Mouse (Mus musculus): ENCODE measurements around the gene Dand5. TPM values are rescaled to one million over a fixed set of nuclear protein-coding genes. Genes with fewer than 3 reads are reported as not detected.

The Dand5 gene
- polyA plus RNA-seq, 1 experiment from 2014 or later: 6.1 TPM

DNA sequence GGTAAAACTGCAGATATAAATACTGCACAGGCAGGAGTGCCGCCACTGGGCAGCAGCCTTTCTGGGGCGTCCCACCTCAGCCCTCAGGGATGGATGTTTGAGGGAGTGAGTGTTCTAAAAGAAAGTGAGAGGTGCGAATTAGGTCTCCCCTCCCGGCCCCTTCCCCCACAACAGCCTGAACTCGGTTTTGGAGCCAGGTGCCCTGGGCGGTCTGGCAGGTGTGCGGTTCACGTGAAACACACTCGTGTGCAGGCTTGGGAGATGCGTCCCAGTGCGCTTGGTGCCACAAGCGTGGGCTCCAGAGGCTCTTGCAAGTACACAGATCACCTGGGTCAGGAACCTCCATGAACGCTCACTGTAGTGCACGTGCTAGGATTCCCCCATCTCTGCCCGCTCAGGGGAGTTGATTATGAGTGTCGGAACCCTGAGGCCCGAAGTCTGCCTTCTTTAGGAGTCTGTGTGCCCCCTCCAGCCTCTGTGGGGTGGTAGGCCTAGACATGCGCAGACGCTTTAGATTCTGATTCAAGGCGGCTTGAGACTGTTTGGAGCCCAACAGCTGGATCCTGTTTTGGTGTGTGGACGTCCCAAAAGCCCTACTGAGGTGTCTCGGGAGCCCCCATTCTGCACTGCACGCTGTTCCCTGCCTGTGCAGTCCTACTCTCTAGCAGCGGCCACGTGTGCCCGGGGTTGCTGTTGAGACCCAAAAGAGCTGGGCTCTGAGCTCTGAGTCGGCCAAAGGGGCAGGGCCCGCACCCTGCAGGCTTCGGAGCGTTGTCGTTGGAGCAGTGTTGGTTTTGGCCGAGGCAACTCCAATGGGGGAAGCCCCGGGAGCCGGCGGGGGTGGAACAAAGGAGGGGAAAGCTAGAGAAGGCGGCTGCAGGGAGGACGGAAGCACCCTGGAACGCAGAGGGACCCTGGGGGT lies 36.6 kb downstream of the Dand5 start:
- H3K4me2 ChIP-seq (replicated peaks): no peak overlapping the region
- H3K27me3 ChIP-seq: peaks cover 100% of the 10 kb centered on the region
- no peaks in the 10 kb centered on the region for H3K9me3 ChIP-seq
- H3K9ac ChIP-seq (replicated peaks): no peak overlapping the region
- ATAC-seq (ENCODE audit: low FRiP score, low read depth): no peak
- peaks cover 16% of the 10 kb centered on the region; the same call in 1 of the 2 replicates for H3K4me1 ChIP-seq
- H3K27ac ChIP-seq (replicated peaks): no peak overlapping the region
- H3K4me3 ChIP-seq: 0 out of 2 replicates have a peak overlapping the region, but pooled peaks have one; percentile 7
- H3K36me3 ChIP-seq: no peaks in the 10 kb centered on the region
- WGBS: 1% methylated on average over 37 of the region's 38 CpGs

DNA sequence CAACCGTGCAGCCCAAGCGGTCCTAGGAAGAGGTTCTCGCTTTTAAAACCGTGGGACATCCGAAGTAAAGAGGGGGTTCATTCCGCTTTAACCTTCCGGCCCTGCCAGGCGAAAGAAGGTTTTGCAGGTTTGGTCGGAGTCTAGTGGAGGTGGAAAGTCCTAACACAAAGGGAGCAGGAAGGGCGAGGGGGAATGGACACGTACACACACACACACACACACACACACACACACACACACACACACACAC lies 37.2 kb downstream of the Dand5 start:
- no peak for ATAC-seq (ENCODE audit: low FRiP score, low read depth)
- H3K27me3 ChIP-seq: peaks cover 100% of the 10 kb centered on the region
- no peaks in the 10 kb centered on the region for H3K9me3 ChIP-seq
- peaks cover 17% of the 10 kb centered on the region; the same call in 1 of the 2 replicates for H3K4me1 ChIP-seq
- under 1% methylated on average over 11 of the region's 11 CpGs for WGBS
- H3K36me3 ChIP-seq: no peaks in the 10 kb centered on the region
- H3K27ac ChIP-seq (replicated peaks): no peak overlapping the region
- no peak overlapping the region for H3K4me2 ChIP-seq (replicated peaks)
- H3K9ac ChIP-seq (replicated peaks): no peak overlapping the region
- no peak overlapping the region for H3K4me3 ChIP-seq

DNA sequence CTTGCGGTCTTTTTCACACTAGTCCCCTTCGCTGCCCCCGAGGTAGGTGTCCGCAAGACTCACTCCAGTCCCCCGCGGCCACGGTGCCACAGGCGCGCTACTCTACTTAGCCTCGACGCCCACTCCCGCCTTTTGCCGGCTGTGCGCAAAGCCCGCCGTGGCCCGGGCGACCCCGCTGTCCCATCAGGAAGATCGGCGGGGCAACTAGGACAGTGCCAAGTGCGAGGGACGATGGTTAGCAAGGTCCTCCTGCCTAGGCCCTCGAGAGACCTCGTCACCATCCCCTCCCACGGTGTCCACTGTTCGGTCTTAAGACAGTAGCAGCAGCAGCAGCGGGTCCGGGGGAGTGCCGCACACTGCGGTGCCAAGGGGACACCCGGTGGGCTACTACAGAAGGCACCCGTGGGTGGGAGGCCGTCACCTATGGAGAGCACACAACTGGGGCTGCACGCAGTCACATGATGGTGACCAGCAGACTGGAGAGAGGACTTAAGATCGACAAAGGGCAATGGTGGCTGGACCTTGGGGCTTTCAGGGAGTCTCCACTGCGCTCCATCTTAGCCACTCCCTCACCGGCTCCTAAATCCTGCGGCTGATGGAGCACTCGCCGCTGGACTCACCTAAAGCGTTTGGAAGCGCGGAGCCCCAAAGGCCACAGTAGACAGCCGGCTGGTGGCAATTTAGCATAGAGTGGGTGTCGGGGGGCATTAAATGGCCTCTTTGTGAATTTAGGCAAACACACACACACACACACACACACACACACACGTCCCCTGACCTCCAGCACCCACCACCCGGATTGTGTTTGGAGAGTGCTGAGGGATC lies 37.7 kb downstream of the Dand5 start:
- Histone ChIP-seq H3K4me1 (peaks cover 22% of the 10 kb centered on the region; the same call in 1 of the 2 replicates), H3K9ac (replicated peaks) (no peak overlapping the region), H3K4me2 (replicated peaks) (0 out of 2 replicates have a peak overlapping the region, but pooled peaks have one; percentile 7), H3K36me3 (no peaks in the 10 kb centered on the region), H3K27me3 (peaks cover 100% of the 10 kb centered on the region), H3K4me3 (peak overlapping the region; percentile 14), H3K27ac (replicated peaks) (no peak overlapping the region), H3K9me3 (no peaks in the 10 kb centered on the region)
- 1% methylated on average over 48 of the region's 48 CpGs for WGBS
- ATAC-seq (ENCODE audit: low FRiP score, low read depth): no peak

DNA sequence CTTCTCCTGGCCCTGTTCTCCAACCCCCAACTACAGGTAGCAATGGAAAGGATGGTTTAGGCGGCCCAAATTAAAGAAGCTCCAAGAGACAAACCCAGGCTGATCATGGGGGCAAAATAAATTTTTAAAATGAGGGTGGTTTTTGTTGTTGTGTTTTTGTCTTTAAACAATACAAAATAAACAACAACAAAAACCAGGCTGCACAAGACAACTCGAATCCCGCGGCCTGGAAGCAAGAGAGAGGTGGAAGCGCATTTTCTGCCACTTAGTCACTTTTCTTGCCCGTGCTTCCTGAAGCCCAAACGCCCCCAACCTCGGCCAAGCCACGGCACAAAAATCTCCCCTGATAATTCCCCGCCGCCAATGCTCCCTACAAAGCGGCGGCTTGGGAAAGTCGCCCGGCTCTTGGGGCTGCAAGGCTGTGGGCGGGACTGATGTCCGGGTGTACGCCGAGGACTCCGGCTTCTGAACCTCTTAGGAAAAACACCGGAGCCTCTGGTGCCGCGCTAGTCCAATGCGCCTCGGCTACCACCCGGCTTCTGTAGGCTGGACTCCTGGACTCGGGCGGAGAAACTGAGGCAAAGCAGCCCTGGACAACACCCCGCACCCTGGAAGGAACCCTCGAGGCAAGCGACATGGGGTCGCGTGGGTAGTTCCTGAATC lies 38.6 kb downstream of the Dand5 start:
- Histone ChIP-seq H3K9me3 (no peaks in the 10 kb centered on the region), H3K9ac (replicated peaks) (no peak overlapping the region), H3K4me3 (0 out of 2 replicates have a peak overlapping the region, but pooled peaks have one; percentile 4), H3K4me2 (replicated peaks) (peak overlapping the region; percentile 7; the same call in 1 of the 2 replicates), H3K4me1 (peaks cover 29% of the 10 kb centered on the region; the same call in 1 of the 2 replicates), H3K27me3 (peaks cover 100% of the 10 kb centered on the region), H3K27ac (replicated peaks) (no peak overlapping the region), H3K36me3 (no peaks in the 10 kb centered on the region)
- no peak for ATAC-seq (ENCODE audit: low FRiP score, low read depth)
- WGBS: 1% methylated on average over 33 of the region's 33 CpGs

DNA sequence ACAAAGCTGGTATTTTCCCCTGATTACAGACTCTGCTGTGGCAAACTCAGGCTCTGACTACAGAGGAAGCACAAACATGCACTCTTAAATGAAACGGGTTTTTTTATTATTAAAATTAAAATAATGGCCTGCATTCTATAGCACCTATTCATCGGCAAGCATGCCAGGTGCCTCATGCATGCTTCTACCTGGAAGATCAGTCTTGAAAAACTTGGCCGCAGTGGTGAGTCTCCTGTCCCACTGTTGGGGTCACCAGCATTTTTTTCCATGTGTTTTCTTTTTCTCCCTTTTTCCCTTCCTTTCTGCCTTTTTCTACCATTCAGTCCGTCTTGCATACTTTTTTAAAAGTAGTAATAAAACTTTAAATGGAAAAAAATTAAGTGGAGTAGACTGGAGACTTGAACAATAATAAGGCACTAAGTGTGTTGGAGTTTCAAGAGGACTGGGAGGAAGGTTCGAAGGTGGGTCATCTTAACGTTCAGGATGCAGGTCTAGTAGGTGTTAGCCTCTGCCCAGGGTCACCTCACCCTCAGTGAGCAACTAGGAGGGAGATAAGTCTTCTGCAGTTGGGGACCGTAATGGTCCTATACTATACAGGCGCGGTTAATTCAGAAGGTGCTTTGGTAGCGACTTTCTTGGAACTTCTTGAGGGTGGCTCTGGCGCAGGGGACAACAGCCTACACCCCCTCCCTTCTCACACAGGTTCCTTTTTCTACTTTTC lies 39.3 kb downstream of the Dand5 start:
- H3K4me3 ChIP-seq: no peak overlapping the region
- no peaks in the 10 kb centered on the region for H3K36me3 ChIP-seq
- H3K4me1 ChIP-seq: peaks cover 29% of the 10 kb centered on the region; the same call in 1 of the 2 replicates
- H3K4me2 ChIP-seq (replicated peaks): no peak overlapping the region
- peaks cover 100% of the 10 kb centered on the region for H3K27me3 ChIP-seq
- no peak for ATAC-seq (ENCODE audit: low FRiP score, low read depth)
- no peak overlapping the region for H3K9ac ChIP-seq (replicated peaks)
- 4% methylated on average over 11 of the region's 11 CpGs for WGBS
- H3K9me3 ChIP-seq: no peaks in the 10 kb centered on the region
- H3K27ac ChIP-seq (replicated peaks): no peak overlapping the region

DNA sequence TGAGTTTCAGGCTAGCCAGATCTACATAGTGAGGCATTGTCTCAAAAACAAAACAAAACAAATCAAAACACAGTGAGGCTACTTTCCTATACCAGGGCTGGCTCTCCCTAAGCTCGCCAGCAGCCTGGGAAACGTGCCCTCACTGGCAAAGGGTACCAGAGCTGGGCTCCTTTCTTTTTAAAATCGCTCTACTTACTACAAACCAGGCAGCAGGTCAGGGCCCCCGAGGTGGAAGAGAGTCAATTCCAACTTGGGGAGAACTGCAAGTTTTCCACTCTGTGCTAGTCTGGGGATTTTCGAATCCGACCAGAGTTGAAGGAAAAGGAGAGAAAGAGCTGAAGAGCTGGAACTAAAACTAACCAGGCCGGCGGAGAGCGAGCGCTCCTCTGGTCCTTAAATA lies 39.9 kb downstream of the Dand5 start:
- ATAC-seq (ENCODE audit: low FRiP score, low read depth): no peak
- WGBS: 3% methylated on average over 10 of the region's 10 CpGs
- H3K36me3 ChIP-seq: no peaks in the 10 kb centered on the region
- no peak overlapping the region for H3K9ac ChIP-seq (replicated peaks)
- H3K4me1 ChIP-seq: peaks cover 29% of the 10 kb centered on the region; the same call in 1 of the 2 replicates
- no peak overlapping the region for H3K4me3 ChIP-seq
- no peak overlapping the region for H3K4me2 ChIP-seq (replicated peaks)
- H3K9me3 ChIP-seq: no peaks in the 10 kb centered on the region
- no peak overlapping the region for H3K27ac ChIP-seq (replicated peaks)
- H3K27me3 ChIP-seq: peaks cover 100% of the 10 kb centered on the region

DNA sequence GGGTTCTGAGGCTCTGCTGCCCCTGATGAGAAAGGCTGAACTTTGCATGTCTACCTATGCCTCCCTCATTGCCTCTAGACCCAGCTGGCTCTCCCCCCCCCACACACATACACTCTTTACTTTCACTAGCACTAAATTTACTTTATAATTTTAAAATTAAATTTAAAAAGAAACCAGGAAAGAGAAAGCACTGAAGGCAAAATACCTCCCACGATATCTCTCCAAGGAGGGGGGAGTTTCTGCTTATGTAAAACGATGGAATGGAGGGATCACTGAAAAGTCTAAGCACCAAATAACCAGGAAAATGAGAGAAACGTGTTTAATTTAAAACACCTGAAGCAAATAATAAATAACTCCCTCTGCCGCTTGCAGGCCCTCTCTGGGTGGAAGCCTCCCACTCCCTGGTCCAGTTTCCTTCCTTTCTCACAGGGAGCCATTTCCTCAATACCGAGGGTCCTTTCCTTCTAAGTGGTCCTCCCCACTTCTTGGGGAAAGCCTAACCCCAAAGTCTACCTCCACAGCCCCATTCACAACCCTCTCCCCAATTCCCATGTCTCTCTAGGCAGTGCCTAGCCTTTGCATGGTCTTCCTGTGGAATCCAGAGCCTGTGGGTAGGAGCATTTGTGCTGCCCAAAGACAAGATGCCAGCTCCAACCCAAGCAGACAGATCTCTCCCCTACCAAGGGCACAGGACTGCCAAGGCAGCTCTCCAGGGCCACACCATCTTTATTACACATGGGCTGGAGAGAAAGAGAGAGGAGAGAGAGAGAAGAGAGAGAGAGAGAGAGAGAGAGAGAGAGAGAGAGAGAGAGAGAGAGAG lies 40.7 kb downstream of the Dand5 start:
- Histone ChIP-seq H3K9me3 (no peaks in the 10 kb centered on the region), H3K9ac (replicated peaks) (no peak overlapping the region), H3K4me3 (no peak overlapping the region), H3K4me1 (peaks cover 29% of the 10 kb centered on the region; the same call in 1 of the 2 replicates), H3K27ac (replicated peaks) (no peak overlapping the region), H3K27me3 (peaks cover 100% of the 10 kb centered on the region), H3K36me3 (no peaks in the 10 kb centered on the region), H3K4me2 (replicated peaks) (no peak overlapping the region)
- WGBS: 2% methylated on average over 5 of the region's 5 CpGs
- no peak for ATAC-seq (ENCODE audit: low FRiP score, low read depth)

DNA sequence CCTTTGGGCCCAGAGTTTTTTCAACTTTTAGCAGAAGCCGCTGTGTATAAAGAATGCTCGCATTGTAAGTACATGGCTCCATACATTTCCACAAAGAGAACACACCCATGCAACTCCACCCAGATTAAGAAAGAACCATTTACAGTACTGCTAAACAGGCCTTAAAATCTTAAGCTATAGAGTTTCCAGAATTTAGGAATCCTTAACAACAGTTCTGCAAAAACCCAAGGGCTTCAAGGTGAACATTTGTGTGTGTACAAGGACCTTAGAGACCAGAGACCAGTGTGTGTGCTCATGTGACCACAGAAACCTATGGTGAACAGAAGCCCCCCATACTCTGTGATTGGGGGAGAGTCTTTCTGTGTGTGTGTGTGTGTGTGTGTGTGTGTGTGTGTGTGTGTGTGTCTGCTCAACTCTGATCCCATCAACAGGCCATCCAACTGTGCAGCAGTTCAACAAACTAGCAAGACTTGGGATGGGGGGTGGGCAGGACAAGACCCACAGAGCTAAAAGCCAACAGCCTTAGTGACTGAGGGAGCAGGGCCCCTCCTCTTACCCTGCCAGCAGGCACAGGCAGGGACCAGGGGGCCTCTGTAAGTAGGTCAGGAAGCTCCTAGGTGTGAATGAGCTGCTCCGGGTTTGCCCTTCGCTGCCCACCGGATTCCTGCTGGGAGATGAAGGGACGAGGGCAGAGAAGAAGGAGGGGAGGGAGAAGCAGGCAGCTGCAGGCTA lies 41.5 kb downstream of the Dand5 start:
- H3K9ac ChIP-seq (replicated peaks): no peak overlapping the region
- ATAC-seq (ENCODE audit: low FRiP score, low read depth): no peak
- H3K4me3 ChIP-seq: no peak overlapping the region
- no peaks in the 10 kb centered on the region for H3K36me3 ChIP-seq
- no peaks in the 10 kb centered on the region for H3K9me3 ChIP-seq
- no peak overlapping the region for H3K4me2 ChIP-seq (replicated peaks)
- H3K4me1 ChIP-seq: peaks cover 27% of the 10 kb centered on the region; the same call in 1 of the 2 replicates
- 4% methylated on average over 6 of the region's 6 CpGs for WGBS
- no peak overlapping the region for H3K27ac ChIP-seq (replicated peaks)
- H3K27me3 ChIP-seq: peaks cover 100% of the 10 kb centered on the region

DNA sequence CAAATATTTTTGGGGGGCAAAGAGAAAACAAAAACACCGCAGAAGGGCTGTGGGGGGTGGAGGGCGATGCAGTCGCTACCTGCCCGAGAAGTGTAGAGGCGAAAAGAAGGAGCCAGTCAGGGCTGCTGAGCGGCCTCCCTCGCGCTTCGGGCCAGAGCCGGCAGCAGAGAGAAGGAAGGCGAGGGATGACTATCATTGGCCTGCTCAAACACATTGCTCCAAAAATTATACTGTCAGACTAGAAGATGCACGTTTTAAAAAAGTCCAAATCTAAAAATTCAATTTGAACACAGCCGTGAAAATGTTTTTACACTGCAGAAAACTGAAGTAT lies 42.4 kb downstream of the Dand5 start:
- no peak overlapping the region for H3K9ac ChIP-seq (replicated peaks)
- H3K9me3 ChIP-seq: no peaks in the 10 kb centered on the region
- no peaks in the 10 kb centered on the region for H3K36me3 ChIP-seq
- H3K4me2 ChIP-seq (replicated peaks): no peak overlapping the region; the same call in 1 of the 2 replicates
- WGBS: 1% methylated on average over 13 of the region's 13 CpGs
- peaks cover 35% of the 10 kb centered on the region for H3K4me1 ChIP-seq
- no peak for ATAC-seq (ENCODE audit: low FRiP score, low read depth)
- no peak overlapping the region for H3K4me3 ChIP-seq
- no peak overlapping the region for H3K27ac ChIP-seq (replicated peaks)
- peaks cover 100% of the 10 kb centered on the region for H3K27me3 ChIP-seq

DNA sequence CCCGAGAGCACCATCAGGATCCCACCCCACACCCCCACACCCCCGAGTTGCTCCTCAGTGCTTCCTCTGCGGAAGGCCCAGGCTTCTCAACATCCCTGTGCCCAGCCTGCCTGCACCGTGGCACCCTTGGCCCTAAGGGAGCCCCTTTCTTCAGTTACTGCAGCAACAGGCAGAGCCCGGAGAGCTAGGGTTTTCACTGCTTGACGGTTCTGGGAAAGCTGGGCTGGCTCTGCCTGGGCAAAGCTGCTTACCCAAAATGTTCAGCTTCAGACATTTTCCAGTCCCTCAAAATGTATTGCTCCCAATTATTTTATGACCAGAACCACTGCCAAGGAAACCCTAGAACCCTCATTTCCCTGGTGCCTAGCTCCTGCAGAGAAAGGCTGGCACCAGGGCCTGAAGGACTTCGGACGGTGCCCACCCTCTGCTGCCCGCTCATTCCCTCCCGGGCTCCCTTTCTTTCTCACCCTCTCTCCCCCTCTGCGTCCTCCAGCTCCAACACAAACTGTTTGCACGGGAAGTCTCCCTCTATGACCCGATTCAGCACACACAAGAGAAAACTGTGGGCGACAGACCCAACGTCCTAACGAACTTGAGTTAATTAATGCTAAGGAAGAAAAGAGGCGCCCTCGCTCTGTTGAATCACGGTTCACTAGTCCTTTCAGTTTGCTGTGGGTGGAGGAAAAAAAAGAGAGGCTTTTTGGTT lies 43.0 kb downstream of the Dand5 start:
- Histone ChIP-seq H3K9me3 (no peaks in the 10 kb centered on the region), H3K36me3 (no peaks in the 10 kb centered on the region), H3K9ac (replicated peaks) (no peak overlapping the region), H3K27ac (replicated peaks) (no peak overlapping the region), H3K4me3 (no peak overlapping the region), H3K4me2 (replicated peaks) (no peak overlapping the region; the same call in 1 of the 2 replicates), H3K27me3 (peaks cover 100% of the 10 kb centered on the region), H3K4me1 (peaks cover 38% of the 10 kb centered on the region)
- WGBS: 2% methylated on average over 19 of the region's 19 CpGs
- ATAC-seq (ENCODE audit: low FRiP score, low read depth): no peak
